Mouse (Mus musculus) thymus, postnatal 14 days (tissue): ENCODE measurements around the gene Olfr1402.

Experiments
- DNase-seq: peaks from one replicate; pipeline ENCODE4 v3.0.0; 2021

Gene Olfr1402

GRCm38 (mm10) chr3:97421920-97422319 lies at the start of gene Olfr1402:
Gene Olfr1402, minus strand, starts transcription at chr3:97422020.
- no peak for DNase-seq

DNA sequence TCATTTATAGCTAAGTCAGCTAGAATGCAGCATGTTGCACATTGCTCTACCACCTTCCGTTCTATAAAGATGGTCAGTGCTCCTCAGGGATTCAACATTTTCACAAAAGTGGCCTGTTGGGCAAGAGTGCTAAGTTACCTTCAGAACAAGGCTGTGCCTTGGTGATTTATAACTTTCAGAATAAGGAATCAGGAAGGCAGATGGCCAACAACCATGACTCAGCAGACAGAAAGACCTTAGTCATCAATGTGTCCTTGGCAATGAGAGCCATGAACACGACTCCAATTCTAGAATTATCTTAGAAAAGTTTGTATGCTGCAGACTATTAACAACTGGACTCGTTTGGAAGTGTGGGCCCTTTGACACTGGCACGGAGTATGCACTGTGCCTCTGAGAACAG lies 33.5 kb upstream of the Olfr1402 start:
- no peak for DNase-seq

DNA sequence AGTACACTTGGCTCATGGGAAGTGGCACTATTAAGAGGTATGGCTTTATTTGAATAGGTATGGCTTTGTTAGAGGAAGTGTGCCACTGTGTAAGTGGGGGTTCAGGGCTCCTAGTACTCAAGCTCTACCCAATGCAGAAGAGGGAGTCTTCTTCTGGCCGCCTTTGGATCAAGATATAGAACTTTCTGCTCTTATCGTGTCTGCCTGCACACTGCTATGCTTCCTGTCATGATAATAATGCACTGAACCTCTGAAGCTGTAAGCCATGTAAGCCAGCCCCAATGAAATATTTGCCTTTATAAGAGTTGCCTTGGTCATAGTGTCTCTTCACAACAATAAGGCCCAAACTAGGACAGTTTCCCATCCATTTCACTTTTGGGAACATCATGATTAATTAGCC lies 16.8 kb upstream of the Olfr1402 start:
- DNase-seq: no peak

- DNase-seq: peak; percentile 34
These were observed 27.5 kb downstream of the Olfr1402 start for GRCm38 (mm10) chr3:97394289-97394688.

DNA sequence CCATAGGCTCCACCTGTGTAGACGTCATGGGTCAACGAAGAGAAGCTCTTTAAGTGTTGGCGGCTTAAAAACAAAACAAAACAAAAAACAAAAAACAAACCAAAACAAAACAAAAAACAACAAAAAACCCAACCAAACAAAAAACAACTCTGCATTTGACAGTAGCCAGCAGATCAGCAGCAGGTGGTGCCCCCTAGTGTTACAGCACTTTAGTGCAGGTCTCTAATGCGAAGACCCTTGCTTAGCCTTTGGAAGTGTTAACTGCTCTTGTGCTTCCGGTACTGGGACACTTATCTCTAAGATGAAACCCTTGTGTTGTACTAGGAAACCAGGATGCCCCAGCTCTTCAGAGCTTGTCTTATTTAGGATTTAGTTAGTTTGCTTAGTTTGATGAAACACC lies 28.7 kb downstream of the Olfr1402 start:
- DNase-seq: peak; percentile 24

GRCm38 (mm10) chr3:97370382-97370781 lies 51.4 kb downstream of the Olfr1402 start:
- DNase-seq: no peak

GRCm38 (mm10) chr3:97363418-97364098 lies 58.3 kb downstream of the Olfr1402 start:
- DNase-seq: no peak

- DNase-seq: no peak
These were observed 63.4 kb downstream of the Olfr1402 start for GRCm38 (mm10) chr3:97358448-97358847.
